Mouse (Mus musculus) cerebellum, adult (tissue): ENCODE measurements around the gene Hjurp.

ENCODE experiments used
- ATAC-seq: cut with Nextera tagmentation; 2 replicates; pipeline ENCODE4 v1.9.2; 2017; ENCODE audit warnings: mild to moderate bottlenecking, moderate library complexity, mixed read lengths; ENCODE audit not compliant: insufficient number of reproducible peaks, low FRiP score, low TSS enrichment

Gene Hjurp

GRCm38 (mm10) chr1:88277098-88277817, at the start of gene Hjurp, which contains the start of gene Trpm8:
Gene Hjurp, minus strand, starts transcription at chr1:88277633.
Gene Trpm8, plus strand, starts transcription at chr1:88277661.
- ATAC-seq: peak; percentile 84

GRCm38 (mm10) chr1:88323101-88323500, 45.7 kb upstream of the Hjurp start:
- no peak for ATAC-seq

DNA sequence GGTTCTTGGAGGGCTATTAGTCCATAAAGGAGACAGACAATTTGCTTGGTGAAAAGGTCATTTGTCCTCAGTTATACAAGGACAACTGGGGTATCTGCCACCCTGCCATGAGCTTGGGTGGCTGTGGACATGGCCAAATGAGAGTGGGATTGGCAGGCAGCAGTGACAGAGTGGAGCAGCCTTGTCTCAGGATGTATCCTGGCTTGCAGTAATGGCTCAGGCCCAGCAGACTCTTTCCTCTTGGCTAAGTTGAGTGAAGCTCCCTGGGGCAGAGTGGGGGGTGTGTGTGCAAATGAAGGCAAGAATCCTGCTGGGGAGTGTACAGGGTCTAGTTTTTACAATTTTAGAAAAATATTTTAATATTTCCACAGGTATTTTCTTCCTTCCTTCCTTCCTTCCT, 44.7 kb upstream of the Hjurp start:
- 0 out of 2 replicates have a peak, but pooled peaks have one; percentile 33 for ATAC-seq

DNA sequence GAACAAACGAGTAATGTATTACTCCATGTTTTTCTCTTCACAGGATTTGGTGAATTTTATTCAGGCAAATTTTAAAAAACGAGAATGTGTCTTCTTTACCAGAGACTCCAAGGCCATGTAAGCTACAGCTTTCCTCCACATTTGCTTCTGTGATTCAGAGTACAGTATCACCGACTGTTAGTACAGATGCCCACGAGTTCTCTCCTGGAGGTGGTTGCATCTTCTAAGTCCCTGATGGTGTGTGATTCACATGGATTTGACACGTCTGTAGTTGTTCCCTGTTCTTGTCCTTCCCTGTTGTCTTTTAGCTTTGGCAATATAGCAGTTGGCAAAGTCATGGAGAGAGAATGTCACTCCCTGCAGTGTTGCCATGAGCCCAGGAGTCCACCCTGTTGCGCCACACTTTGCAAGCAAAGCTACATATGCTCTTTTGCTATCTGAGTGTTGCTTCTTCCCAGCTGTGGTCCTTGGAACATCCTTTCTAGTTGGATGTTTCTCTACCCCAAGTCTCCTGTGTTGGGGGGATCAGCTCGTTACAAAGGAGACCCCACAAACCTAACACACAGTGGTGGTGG, 43.5 kb upstream of the Hjurp start:
- ATAC-seq: no peak

- peak; percentile 47 for ATAC-seq
These were observed 41.2 kb upstream of the Hjurp start for GRCm38 (mm10) chr1:88318531-88319060.

GRCm38 (mm10) chr1:88317279-88317678, 39.8 kb upstream of the Hjurp start:
- no peak for ATAC-seq

DNA sequence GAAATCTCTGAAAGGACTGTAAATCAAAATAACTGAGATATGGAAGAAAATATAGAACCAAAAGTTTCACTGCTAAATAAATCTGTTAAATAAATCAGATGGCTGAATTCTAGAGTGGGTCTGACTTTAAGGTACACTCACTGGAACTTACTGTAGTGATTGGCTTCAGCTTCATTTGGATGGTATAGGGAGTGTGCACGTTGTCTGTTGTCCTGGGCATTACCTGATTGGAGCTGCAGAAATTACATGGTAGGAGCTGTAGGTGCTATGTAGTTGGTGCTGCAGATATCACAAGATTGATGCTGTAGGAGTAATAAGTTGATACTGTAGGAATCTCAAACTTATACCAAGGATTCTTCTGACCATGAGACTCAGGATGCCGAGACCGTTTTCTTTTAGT, 32.9 kb upstream of the Hjurp start:
- ATAC-seq: 0 out of 2 replicates have a peak, but pooled peaks have one; percentile 1

GRCm38 (mm10) chr1:88309905-88310304, 32.5 kb upstream of the Hjurp start:
- ATAC-seq: no peak

DNA sequence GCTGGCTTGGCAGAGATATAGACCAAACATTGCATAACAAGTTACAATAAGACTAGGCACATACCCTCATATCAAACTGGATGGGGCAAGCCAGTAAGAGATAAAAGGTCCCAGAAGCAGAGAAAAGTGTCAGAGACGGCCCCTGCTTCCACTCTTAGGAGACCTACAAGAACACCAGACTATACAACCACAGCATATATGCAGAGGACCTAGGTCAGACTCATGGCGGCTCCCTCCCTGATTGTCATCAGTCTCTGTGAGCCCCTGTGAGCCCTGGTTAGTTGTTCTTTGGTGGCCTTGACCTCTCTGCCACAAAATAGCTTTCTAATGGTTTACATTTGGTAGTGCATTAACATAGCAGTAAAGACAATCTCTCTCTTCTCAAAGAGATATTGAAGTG, 31.6 kb upstream of the Hjurp start:
- ATAC-seq: no peak

- no peak for ATAC-seq
These were observed 29.7 kb upstream of the Hjurp start for GRCm38 (mm10) chr1:88307180-88307579.

GRCm38 (mm10) chr1:88306543-88306942, 29.1 kb upstream of the Hjurp start:
- ATAC-seq: no peak

DNA sequence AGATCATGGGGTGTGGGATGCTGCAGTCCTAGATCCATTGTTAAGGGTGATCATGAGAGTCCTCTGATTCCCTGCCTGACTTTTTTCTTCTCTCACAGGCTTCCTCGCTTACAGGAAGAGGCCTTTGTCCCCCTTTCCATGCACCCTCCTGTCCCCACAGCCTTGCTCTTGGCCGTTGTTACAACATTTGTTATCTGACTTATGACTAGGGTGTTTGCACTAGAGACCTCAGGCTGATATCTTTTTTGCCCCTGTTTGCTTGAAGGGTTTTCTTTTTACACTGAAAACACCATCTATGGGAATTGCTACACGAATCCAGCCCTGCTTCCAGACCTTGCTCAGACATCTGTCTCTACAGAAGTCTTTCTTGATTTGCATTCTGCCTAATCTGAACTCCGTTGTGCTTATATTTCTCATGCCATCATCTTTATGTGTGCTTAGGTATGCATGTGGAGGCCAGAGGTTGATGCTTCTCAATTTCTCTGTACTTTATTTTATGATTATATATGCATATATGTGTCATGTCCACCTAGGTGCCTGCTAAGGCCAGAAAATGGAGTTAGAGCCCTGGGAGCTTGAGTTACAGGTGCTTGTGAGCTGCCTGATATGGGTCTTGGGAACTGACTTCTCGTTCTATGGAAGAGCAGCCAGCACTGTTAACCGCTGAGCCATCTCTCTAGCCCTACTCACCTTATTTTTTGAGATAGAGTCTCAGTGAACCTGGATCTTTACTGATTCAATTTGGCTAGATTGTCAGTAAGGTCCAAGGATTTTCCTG, 27.8 kb upstream of the Hjurp start:
- no peak for ATAC-seq

DNA sequence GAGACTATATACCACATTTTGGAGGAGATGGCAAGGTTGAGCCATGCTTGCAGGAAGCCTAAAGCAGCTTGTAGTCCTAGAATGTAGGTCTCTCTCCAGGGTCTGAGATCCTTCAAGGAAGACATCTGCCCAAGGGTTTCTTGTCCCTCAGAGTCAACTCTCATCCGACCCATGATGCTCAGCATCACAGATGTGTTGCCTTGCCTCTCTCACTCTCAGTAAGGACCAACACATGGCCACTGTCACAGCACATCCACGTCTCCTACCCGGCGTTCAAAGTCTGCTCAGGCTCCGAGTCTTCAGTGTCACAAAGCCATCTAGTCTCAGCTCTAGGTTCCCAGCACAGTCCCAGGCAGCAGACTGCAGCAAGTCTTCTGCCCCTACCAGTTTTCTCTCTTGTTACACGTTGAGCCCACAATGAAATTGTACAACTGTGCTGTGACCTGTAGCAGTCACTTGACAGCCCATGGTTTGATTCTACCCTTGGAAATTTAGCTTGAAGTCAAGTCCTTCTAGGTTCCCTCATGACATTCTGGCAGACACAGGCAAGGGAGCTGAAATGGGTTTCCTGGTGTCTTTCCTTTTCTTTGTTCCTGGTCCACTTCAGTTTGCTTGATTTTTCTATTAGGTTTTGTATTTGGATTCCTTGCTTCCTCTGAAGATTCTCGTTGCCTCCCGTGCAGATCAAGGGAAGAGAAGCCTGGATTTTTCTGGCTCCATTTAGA, 27.0 kb upstream of the Hjurp start:
- ATAC-seq: no peak

DNA sequence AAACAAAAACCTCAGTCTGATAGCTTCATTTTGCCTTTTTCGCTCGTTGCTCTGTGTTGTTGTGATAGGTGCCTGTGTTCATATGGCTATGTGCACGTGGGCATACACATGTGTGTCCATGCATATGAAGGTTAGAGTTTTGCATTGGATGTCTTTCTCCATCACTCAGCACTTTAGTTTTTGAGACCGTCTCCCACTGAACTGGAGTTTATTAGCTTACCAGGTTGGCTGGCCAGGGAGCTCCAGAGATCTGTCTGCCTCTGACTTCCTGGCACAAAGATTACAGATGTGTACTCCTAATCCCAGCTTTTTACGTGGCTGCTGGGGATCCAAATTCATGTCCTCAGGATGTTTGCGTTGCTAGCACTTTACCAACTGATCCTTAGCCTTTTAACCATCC, 26.3 kb upstream of the Hjurp start:
- ATAC-seq: no peak

GRCm38 (mm10) chr1:88302057-88302740, 24.8 kb upstream of the Hjurp start:
- no peak for ATAC-seq

GRCm38 (mm10) chr1:88301121-88302014, 23.9 kb upstream of the Hjurp start:
- ATAC-seq: peak; percentile 2; the same call in 1 of the 2 replicates

- no peak for ATAC-seq
These were observed 23.0 kb upstream of the Hjurp start for GRCm38 (mm10) chr1:88300301-88301050.

DNA sequence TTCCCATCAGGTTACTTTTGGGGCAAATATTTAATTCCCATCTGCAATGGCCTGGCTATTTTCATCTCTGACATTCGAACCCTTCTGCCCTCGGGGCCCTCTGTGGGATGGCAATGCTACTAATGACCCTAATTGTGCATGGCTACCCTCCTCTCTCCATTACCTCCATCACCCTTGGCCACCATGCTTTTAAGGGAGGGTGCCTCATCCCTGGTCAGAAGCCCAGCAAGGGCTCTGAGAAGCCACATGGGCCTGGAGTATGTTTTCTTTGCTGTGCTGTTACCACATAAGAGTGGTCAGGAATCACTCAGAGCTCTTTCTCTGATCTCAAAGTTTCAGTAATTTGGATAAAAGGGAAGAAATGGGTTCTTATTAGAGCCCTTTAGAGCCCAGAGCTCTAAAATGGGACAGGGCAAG, 22.1 kb upstream of the Hjurp start:
- ATAC-seq: no peak
